Mouse (Mus musculus): ENCODE measurements around the gene Hint1. TPM values are rescaled to one million over a fixed set of nuclear protein-coding genes. Genes with fewer than 3 reads are reported as not detected.

Hint1 gene
- polyA plus RNA-seq, 1 experiment from 2014 or later, result 685 TPM

DNA sequence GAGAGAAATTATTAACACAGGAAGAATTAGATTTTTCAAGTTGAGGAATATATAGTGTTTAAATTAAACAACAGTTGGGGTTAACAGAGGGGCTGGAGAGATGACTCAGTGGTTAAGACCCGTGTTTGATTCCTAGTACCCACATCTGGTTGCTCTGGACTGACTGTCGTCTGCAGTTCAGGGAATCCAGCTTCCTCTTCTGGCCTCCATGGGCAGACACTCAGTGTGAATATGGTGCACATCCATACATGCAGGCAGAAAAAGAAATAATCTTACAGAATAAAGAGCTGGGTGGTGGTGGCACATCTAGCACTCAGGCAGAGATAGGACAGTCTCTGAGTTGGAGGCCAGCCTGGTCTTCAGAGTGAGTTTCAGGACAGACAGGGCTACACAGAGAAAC, 2.3 kb downstream of the Hint1 start:
- H3K27me3 ChIP-seq (replicated peaks; ENCODE audit: control insufficient read depth, insufficient read depth, low read length), result no peaks in the 10 kb centered on the region
- no peak for ATAC-seq
- H3K27ac ChIP-seq (ENCODE audit: low read length), result no peak overlapping the region
- 81% methylated on average over 2 of the region's 2 CpGs for WGBS
- peaks cover 23% of the 10 kb centered on the region for H3K36me3 ChIP-seq (ENCODE audit: control insufficient read depth, insufficient read depth)
- no peaks in the 10 kb centered on the region for H3K9me3 ChIP-seq (ENCODE audit: control insufficient read depth, low read length)
- no peak overlapping the region for H3K9ac ChIP-seq (replicated peaks; ENCODE audit: low read depth, low read length)
- H3K4me1 ChIP-seq (replicated peaks; ENCODE audit: control insufficient read depth, insufficient read depth, low read length), result peaks cover 29% of the 10 kb centered on the region
- H3K4me2 ChIP-seq (ENCODE audit: low read length), result peak overlapping the region; percentile 80; the same call in 1 of the 2 replicates
- H3K4me3 ChIP-seq (replicated peaks; ENCODE audit: low read length), result no peak overlapping the region

GRCm38 (mm10) chr11:54869318-54869717, 3.1 kb downstream of the Hint1 start:
- 78% methylated on average over 3 of the region's 3 CpGs for WGBS
- no peaks in the 10 kb centered on the region for H3K9me3 ChIP-seq (ENCODE audit: control insufficient read depth, low read length)
- peaks cover 29% of the 10 kb centered on the region for H3K36me3 ChIP-seq (ENCODE audit: control insufficient read depth, insufficient read depth)
- ATAC-seq, result no peak
- H3K4me3 ChIP-seq (replicated peaks; ENCODE audit: low read length), result no peak overlapping the region
- H3K27me3 ChIP-seq (replicated peaks; ENCODE audit: control insufficient read depth, insufficient read depth, low read length), result no peaks in the 10 kb centered on the region
- H3K4me1 ChIP-seq (replicated peaks; ENCODE audit: control insufficient read depth, insufficient read depth, low read length), result peaks cover 29% of the 10 kb centered on the region
- no peak overlapping the region for H3K27ac ChIP-seq (ENCODE audit: low read length)
- no peak overlapping the region for H3K4me2 ChIP-seq (ENCODE audit: low read length)
- no peak overlapping the region for H3K9ac ChIP-seq (replicated peaks; ENCODE audit: low read depth, low read length)

GRCm38 (mm10) chr11:54871831-54872537, 5.8 kb downstream of the Hint1 start:
- Histone ChIP-seq H3K4me3 (replicated peaks; ENCODE audit: low read length) (no peak overlapping the region), H3K9me3 (ENCODE audit: control insufficient read depth, low read length) (no peaks in the 10 kb centered on the region), H3K4me2 (ENCODE audit: low read length) (no peak overlapping the region), H3K9ac (replicated peaks; ENCODE audit: low read depth, low read length) (no peak overlapping the region), H3K27ac (ENCODE audit: low read length) (no peak overlapping the region), H3K36me3 (ENCODE audit: control insufficient read depth, insufficient read depth) (peaks cover 29% of the 10 kb centered on the region), H3K27me3 (replicated peaks; ENCODE audit: control insufficient read depth, insufficient read depth, low read length) (no peaks in the 10 kb centered on the region), H3K4me1 (replicated peaks; ENCODE audit: control insufficient read depth, insufficient read depth, low read length) (peaks cover 22% of the 10 kb centered on the region)
- WGBS, result 70% methylated on average over 7 of the region's 7 CpGs
- no peak for ATAC-seq

GRCm38 (mm10) chr11:54876031-54876430, 9.8 kb downstream of the Hint1 start:
- H3K9ac ChIP-seq (replicated peaks; ENCODE audit: low read depth, low read length), result no peak overlapping the region
- no peaks in the 10 kb centered on the region for H3K4me1 ChIP-seq (replicated peaks; ENCODE audit: control insufficient read depth, insufficient read depth, low read length)
- H3K9me3 ChIP-seq (ENCODE audit: control insufficient read depth, low read length), result no peaks in the 10 kb centered on the region
- no peak for ATAC-seq
- no peak overlapping the region for H3K4me3 ChIP-seq (replicated peaks; ENCODE audit: low read length)
- H3K36me3 ChIP-seq (ENCODE audit: control insufficient read depth, insufficient read depth), result peaks cover 23% of the 10 kb centered on the region
- WGBS, result 90% methylated on average over 5 of the region's 5 CpGs
- no peak overlapping the region for H3K27ac ChIP-seq (ENCODE audit: low read length)
- H3K4me2 ChIP-seq (ENCODE audit: low read length), result no peak overlapping the region
- H3K27me3 ChIP-seq (replicated peaks; ENCODE audit: control insufficient read depth, insufficient read depth, low read length), result no peaks in the 10 kb centered on the region

DNA sequence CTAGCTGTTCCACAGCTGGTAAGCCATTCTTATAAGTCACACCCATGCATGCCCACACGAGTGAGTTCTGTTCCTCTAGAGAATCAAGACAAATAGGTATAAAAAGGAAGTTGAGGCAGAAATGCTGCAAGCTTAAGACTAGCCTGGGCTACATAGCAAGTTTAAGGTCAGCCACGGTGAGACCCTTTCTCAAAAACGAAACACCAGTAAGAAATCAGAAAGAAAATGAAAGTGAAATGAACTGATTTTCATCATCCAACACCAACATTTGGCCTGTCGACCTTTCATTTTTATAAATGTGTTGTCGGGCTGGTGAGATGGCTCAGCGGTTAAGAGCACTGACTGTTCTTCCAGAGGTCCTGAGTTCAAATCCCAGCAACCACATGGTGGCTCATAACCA, 12.7 kb downstream of the Hint1 start:
- H3K9ac ChIP-seq (replicated peaks; ENCODE audit: low read depth, low read length), result no peak overlapping the region
- no peaks in the 10 kb centered on the region for H3K4me1 ChIP-seq (replicated peaks; ENCODE audit: control insufficient read depth, insufficient read depth, low read length)
- H3K4me2 ChIP-seq (ENCODE audit: low read length), result no peak overlapping the region
- peaks cover 4% of the 10 kb centered on the region for H3K36me3 ChIP-seq (ENCODE audit: control insufficient read depth, insufficient read depth)
- H3K9me3 ChIP-seq (ENCODE audit: control insufficient read depth, low read length), result no peaks in the 10 kb centered on the region
- no peak for ATAC-seq
- WGBS, result 84% methylated on average over 6 of the region's 6 CpGs
- no peak overlapping the region for H3K4me3 ChIP-seq (replicated peaks; ENCODE audit: low read length)
- no peaks in the 10 kb centered on the region for H3K27me3 ChIP-seq (replicated peaks; ENCODE audit: control insufficient read depth, insufficient read depth, low read length)
- H3K27ac ChIP-seq (ENCODE audit: low read length), result no peak overlapping the region

DNA sequence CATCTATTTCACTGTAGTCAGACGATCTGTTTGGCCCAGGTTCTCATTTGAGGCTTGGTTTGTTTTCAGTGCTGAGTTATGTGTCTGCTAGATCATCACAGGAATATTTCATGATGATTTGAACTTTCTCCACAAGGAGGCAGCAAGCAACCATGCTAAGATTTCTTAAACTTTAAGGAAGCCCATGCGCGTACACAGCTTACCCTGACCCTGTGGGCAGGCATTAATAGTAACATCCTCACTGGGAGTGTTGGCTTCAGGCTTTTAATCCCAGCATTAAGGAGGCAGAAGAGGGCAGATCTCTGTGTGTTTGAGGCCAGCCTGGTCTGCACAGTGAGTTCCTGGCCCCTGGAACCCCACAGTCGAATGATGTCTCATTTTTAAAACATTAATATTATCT, 13.3 kb downstream of the Hint1 start:
- no peaks in the 10 kb centered on the region for H3K27me3 ChIP-seq (replicated peaks; ENCODE audit: control insufficient read depth, insufficient read depth, low read length)
- no peaks in the 10 kb centered on the region for H3K4me1 ChIP-seq (replicated peaks; ENCODE audit: control insufficient read depth, insufficient read depth, low read length)
- no peak overlapping the region for H3K9ac ChIP-seq (replicated peaks; ENCODE audit: low read depth, low read length)
- H3K36me3 ChIP-seq (ENCODE audit: control insufficient read depth, insufficient read depth), result no peaks in the 10 kb centered on the region
- H3K4me3 ChIP-seq (replicated peaks; ENCODE audit: low read length), result no peak overlapping the region
- no peak overlapping the region for H3K4me2 ChIP-seq (ENCODE audit: low read length)
- WGBS, result 40% methylated on average over 4 of the region's 4 CpGs
- H3K9me3 ChIP-seq (ENCODE audit: control insufficient read depth, low read length), result no peaks in the 10 kb centered on the region
- ATAC-seq, result peak; percentile 54; the same call in 1 of the 2 replicates
- no peak overlapping the region for H3K27ac ChIP-seq (ENCODE audit: low read length)

- no peaks in the 10 kb centered on the region for H3K9me3 ChIP-seq (ENCODE audit: control insufficient read depth, low read length)
- H3K4me3 ChIP-seq (replicated peaks; ENCODE audit: low read length), result no peak overlapping the region
- no peaks in the 10 kb centered on the region for H3K27me3 ChIP-seq (replicated peaks; ENCODE audit: control insufficient read depth, insufficient read depth, low read length)
- H3K4me2 ChIP-seq (ENCODE audit: low read length), result no peak overlapping the region
- 89% methylated on average over 10 of the region's 10 CpGs for WGBS
- no peak for ATAC-seq
- H3K27ac ChIP-seq (ENCODE audit: low read length), result no peak overlapping the region
- no peak overlapping the region for H3K9ac ChIP-seq (replicated peaks; ENCODE audit: low read depth, low read length)
- H3K36me3 ChIP-seq (ENCODE audit: control insufficient read depth, insufficient read depth), result no peaks in the 10 kb centered on the region
- H3K4me1 ChIP-seq (replicated peaks; ENCODE audit: control insufficient read depth, insufficient read depth, low read length), result no peaks in the 10 kb centered on the region
Observed at GRCm38 (mm10) chr11:54879922-54880321, 13.7 kb downstream of the Hint1 start.

DNA sequence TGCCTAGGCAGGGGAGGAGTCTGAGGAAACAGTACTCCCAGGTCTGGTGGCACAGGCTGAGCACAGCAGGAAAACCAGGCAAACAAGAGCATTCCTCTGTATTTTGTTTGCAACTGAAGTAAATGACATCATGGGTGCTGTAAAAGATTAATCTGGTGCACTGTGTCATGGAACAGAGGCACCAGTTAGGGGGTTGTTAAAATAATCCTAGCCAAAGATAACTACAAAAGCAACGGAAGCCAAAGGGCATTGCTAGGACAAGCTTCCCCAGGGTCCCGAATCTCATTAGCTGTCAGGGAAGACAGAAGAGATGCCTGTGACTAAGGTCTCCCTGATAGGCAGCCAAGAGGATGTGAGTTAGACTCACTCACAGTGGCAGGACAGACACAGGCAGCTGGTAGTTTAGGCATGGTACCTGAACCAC, 14.9 kb downstream of the Hint1 start:
- WGBS, result 3% methylated on average over 2 of the region's 2 CpGs
- no peak for ATAC-seq
- H3K9me3 ChIP-seq (ENCODE audit: control insufficient read depth, low read length), result no peaks in the 10 kb centered on the region
- H3K36me3 ChIP-seq (ENCODE audit: control insufficient read depth, insufficient read depth), result no peaks in the 10 kb centered on the region
- no peak overlapping the region for H3K27ac ChIP-seq (ENCODE audit: low read length)
- no peaks in the 10 kb centered on the region for H3K27me3 ChIP-seq (replicated peaks; ENCODE audit: control insufficient read depth, insufficient read depth, low read length)
- H3K4me3 ChIP-seq (replicated peaks; ENCODE audit: low read length), result no peak overlapping the region
- no peak overlapping the region for H3K9ac ChIP-seq (replicated peaks; ENCODE audit: low read depth, low read length)
- no peaks in the 10 kb centered on the region for H3K4me1 ChIP-seq (replicated peaks; ENCODE audit: control insufficient read depth, insufficient read depth, low read length)
- H3K4me2 ChIP-seq (ENCODE audit: low read length), result no peak overlapping the region

- H3K9me3 ChIP-seq (ENCODE audit: control insufficient read depth, low read length), result no peaks in the 10 kb centered on the region
- no peaks in the 10 kb centered on the region for H3K36me3 ChIP-seq (ENCODE audit: control insufficient read depth, insufficient read depth)
- H3K27ac ChIP-seq (ENCODE audit: low read length), result no peak overlapping the region
- no peaks in the 10 kb centered on the region for H3K4me1 ChIP-seq (replicated peaks; ENCODE audit: control insufficient read depth, insufficient read depth, low read length)
- WGBS, result 47% methylated on average over 8 of the region's 8 CpGs
- no peak overlapping the region for H3K4me2 ChIP-seq (ENCODE audit: low read length)
- H3K4me3 ChIP-seq (replicated peaks; ENCODE audit: low read length), result no peak overlapping the region
- no peak for ATAC-seq
- no peak overlapping the region for H3K9ac ChIP-seq (replicated peaks; ENCODE audit: low read depth, low read length)
- H3K27me3 ChIP-seq (replicated peaks; ENCODE audit: control insufficient read depth, insufficient read depth, low read length), result no peaks in the 10 kb centered on the region
Observed at GRCm38 (mm10) chr11:54882671-54883070, 16.5 kb downstream of the Hint1 start.
